Mouse (Mus musculus) common myeloid progenitor, adult 5-6 weeks (primary cell): ENCODE measurements around the gene Gpld1. TPM values are rescaled to one million over a fixed set of nuclear protein-coding genes. Genes with fewer than 3 reads are reported as not detected.

Experiments used
- ATAC-seq: replicated peaks from 2 replicates; pipeline ENCODE4 v1.8.0; 2016; ENCODE audit warnings: low read depth, mild to moderate bottlenecking, moderate TSS enrichment, inconsistent platforms; ENCODE audit not compliant: poor library complexity, severe bottlenecking
- total RNA-seq: library from RNA; stranded (forward); fragments of 200-1000, 187-1606 nt; gene quantifications from 2 replicates; pipeline ENCODE4 v1.2.3, GENCODE M21; 2017

Gpld1 gene
- total RNA-seq = 0.46 and 0.49 TPM in 2 replicates

GRCm38 (mm10) chr13:24942512-24943282, at the start of gene Gpld1:
TSS of gene Gpld1 (plus strand) at chr13:24943152.
- no peak for ATAC-seq

- no peak for ATAC-seq
Observed at GRCm38 (mm10) chr13:24893880-24894279, 49.1 kb upstream of the Gpld1 start.

GRCm38 (mm10) chr13:24901916-24902315, 41.0 kb upstream of the Gpld1 start:
- no peak for ATAC-seq

GRCm38 (mm10) chr13:24903412-24903811, 39.5 kb upstream of the Gpld1 start:
- ATAC-seq = no peak

GRCm38 (mm10) chr13:24905422-24905821, 37.5 kb upstream of the Gpld1 start:
- ATAC-seq = no peak

GRCm38 (mm10) chr13:24906831-24907570, 36.0 kb upstream of the Gpld1 start:
- no peak for ATAC-seq

GRCm38 (mm10) chr13:24909112-24909511, 33.8 kb upstream of the Gpld1 start:
- ATAC-seq = peak; percentile 45; the same call in 1 of the 2 replicates

- ATAC-seq = no peak
Observed at GRCm38 (mm10) chr13:24913576-24913975, 29.4 kb upstream of the Gpld1 start.

GRCm38 (mm10) chr13:24914915-24915314, 28.0 kb upstream of the Gpld1 start:
- ATAC-seq = no peak

- no peak for ATAC-seq
Observed at GRCm38 (mm10) chr13:24915831-24916230, 27.1 kb upstream of the Gpld1 start.

- peak; percentile 95 for ATAC-seq
Observed at GRCm38 (mm10) chr13:24920333-24920977, 22.5 kb upstream of the Gpld1 start.

GRCm38 (mm10) chr13:24921281-24921680, 21.7 kb upstream of the Gpld1 start:
- no peak for ATAC-seq

- no peak for ATAC-seq
Observed at GRCm38 (mm10) chr13:24923991-24924390, 19.0 kb upstream of the Gpld1 start.

- ATAC-seq = no peak
Observed at GRCm38 (mm10) chr13:24930591-24930990, 12.4 kb upstream of the Gpld1 start.

- peak; percentile 72 for ATAC-seq
Observed at GRCm38 (mm10) chr13:24933199-24933598, 9.8 kb upstream of the Gpld1 start.

GRCm38 (mm10) chr13:24936772-24937107, 6.2 kb upstream of the Gpld1 start:
- ATAC-seq = no peak

GRCm38 (mm10) chr13:24937108-24937838, 5.7 kb upstream of the Gpld1 start, which contains the start of gene Aldh5a1:
TSS of gene Aldh5a1 (minus strand) at chr13:24937661.
- ATAC-seq = peak; percentile 49

- ATAC-seq = 0 out of 2 replicates have a peak, but pooled peaks have one; percentile 10
Observed at GRCm38 (mm10) chr13:24937839-24938166, 5.1 kb upstream of the Gpld1 start.

GRCm38 (mm10) chr13:24938683-24939082, 4.3 kb upstream of the Gpld1 start:
- ATAC-seq = peak; percentile 60

- ATAC-seq = no peak
Observed at GRCm38 (mm10) chr13:24939472-24939871, 3.5 kb upstream of the Gpld1 start.
